Mouse (Mus musculus) skeletal muscle tissue, postnatal 0 days (tissue): Measurements from ENCODE around the gene Tsc22d2. TPM values are rescaled to one million over a fixed set of nuclear protein-coding genes. Genes with fewer than 3 reads are reported as not detected.

Experiments used
- polyA plus RNA-seq: library from polyadenylated mRNA; unstranded; fragments of >200 nt; fragmentation: Nextera tagmentation; extraction: Ambion mirVana; gene quantifications from 2 replicates; pipeline ENCODE4 v1.2.1, GENCODE M21; 2015

Tsc22d2 gene
- 10.1 and 10.9 TPM in 2 replicates for polyA plus RNA-seq

DNA sequence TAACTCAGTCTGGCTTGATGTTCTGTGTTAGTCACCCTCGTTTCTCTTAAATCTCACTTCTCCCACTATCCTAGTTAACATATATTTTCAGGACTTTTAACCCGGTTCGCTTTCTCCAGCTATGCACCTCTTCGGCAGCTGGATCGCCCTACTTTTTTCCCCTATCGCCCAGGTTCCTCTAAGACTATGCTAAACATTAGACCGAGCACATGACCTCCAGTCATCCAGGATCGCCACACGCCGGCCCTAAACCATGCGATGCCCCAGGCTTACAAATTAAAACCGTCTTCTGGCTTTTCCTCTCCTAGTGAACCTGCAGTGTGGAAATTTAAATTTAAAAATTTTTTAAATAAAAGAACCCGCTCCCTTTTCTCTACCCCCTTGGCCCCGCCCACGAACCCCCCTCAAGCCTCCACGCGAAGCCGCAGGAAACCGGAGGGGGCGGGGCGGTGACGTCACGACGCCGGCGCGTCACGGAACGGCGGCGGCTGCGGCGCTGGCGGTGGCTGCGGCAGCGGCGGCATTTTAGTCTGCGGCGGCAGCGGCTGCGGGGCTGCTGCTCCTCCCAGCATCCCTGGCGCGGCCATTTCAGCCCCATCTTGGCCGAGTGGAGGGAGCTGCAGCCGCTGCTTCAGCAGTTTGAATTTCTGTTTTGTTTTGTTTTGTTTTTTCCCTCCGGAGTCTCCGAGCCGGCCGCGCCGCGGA is at the start of gene Tsc22d2:
TSS of gene Tsc22d2 (plus strand) at position 482 of the 705 bp plus-strand sequence.

Other genes with a start within 250 kb of the Tsc22d2 start
- 29.9 and 32.9 TPM in 2 replicates for gene Eif2a, start 111.1 kb downstream of the Tsc22d2 start, polyA plus RNA-seq
- 49.2 and 67.6 TPM in 2 replicates for gene Serp1, start 111.2 kb downstream of the Tsc22d2 start, polyA plus RNA-seq
- gene Selenot, start 161.9 kb downstream of the Tsc22d2 start, polyA plus RNA-seq = 11.9 and 12.5 TPM in 2 replicates
- gene Erich6, start 222.5 kb downstream of the Tsc22d2 start, polyA plus RNA-seq = not detected in 2 replicates